Mouse (Mus musculus) myocyte (in vitro differentiated cells): ENCODE measurements at regions not wholly inside any gene's neighbourhood (a gene's known extent, or its start where the extent isn't known, plus 50 kb on each side); places are given as distances from the start of the nearest gene placed in this dataset.

ENCODE experiments used
- CEBPB ChIP-seq: IDR thresholded peaks from 2 replicates; pipeline ENCODE4 v1.6.1; 2011; ENCODE audit warnings: mild to moderate bottlenecking, moderate library complexity; ENCODE audit not compliant: poor library complexity, insufficient read depth, severe bottlenecking
- MAX ChIP-seq: IDR thresholded peaks from one replicate; pipeline ENCODE4 v1.6.1; 2011; ENCODE audit warnings: low read depth, mild to moderate bottlenecking, control low read depth
- POLR2A ChIP-seq: IDR thresholded peaks from one replicate; pipeline ENCODE4 v1.6.1; 2011; ENCODE audit warnings: low read depth, mild to moderate bottlenecking, control low read depth, moderate library complexity; ENCODE audit not compliant: insufficient read length

DNA sequence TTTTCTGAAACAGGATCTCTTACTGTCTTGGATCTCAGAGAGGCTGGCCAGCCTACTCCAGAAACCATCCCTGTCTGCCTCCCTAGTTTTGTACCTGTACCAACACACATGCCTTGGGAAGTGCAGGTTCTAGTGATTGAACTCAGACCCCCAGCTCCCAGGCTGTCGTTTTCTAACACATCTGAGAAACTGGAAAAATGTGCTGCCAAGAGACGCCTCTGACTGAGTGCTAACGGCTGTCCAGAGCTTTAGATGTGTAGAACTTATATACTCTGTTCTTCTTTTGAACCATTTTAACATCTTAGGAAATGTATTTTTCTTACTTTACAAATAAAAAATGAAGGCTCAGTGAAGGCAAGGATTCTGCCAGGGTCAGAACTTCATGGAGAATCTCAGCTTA, 85.8 kb upstream of the Usp47 start:
- TF ChIP-seq POLR2A (no peak), CEBPB (no peak), MAX (no peak)
